Mouse (Mus musculus) heart, embryonic 13.5 days (tissue): ENCODE measurements around the gene Fam222b. TPM values are rescaled to one million over a fixed set of nuclear protein-coding genes. Genes with fewer than 3 reads are reported as not detected.

Experiments
- ATAC-seq: fragments of 200-750 bp; cut with Nextera tagmentation; 2 replicates; pipeline ENCODE4 v1.8.0; 2017; ENCODE audit warnings: moderate TSS enrichment; ENCODE audit not compliant: insufficient number of reproducible peaks, low FRiP score, low TSS enrichment; ENCODE audit errors: extremely low read depth
- H3K27ac ChIP-seq: fragments of 300-500 bp; sonication (generic); replicated peaks from 2 replicates; pipeline ENCODE4 v1.5.1; 2015; ENCODE audit warnings: moderate library complexity, mild to moderate bottlenecking, inconsistent platforms
- H3K27me3 ChIP-seq: fragments of 300-500 bp; sonication (generic); replicated peaks from 2 replicates; pipeline ENCODE4 v1.6.1; 2015; ENCODE audit warnings: mild to moderate bottlenecking, inconsistent platforms
- H3K36me3 ChIP-seq: fragments of 300-500 bp; sonication (generic); 2 replicates; pipeline ENCODE4 v1.6.1; 2015; ENCODE audit warnings: mild to moderate bottlenecking, inconsistent platforms
- H3K4me1 ChIP-seq: fragments of 300-500 bp; sonication (generic); 2 replicates; pipeline ENCODE4 v1.6.1; 2015; ENCODE audit warnings: inconsistent platforms
- H3K4me2 ChIP-seq: fragments of 300-500 bp; sonication (generic); 2 replicates; pipeline ENCODE4 v1.6.1; 2015; ENCODE audit warnings: inconsistent platforms, mild to moderate bottlenecking, moderate library complexity
- H3K4me3 ChIP-seq: fragments of 300-500 bp; sonication (generic); 2 replicates; pipeline ENCODE4 v1.5.1; 2015; ENCODE audit warnings: moderate library complexity, mild to moderate bottlenecking, inconsistent platforms
- H3K9ac ChIP-seq: fragments of 300-500 bp; sonication (generic); 2 replicates; pipeline ENCODE4 v1.6.1; 2015; ENCODE audit warnings: inconsistent platforms, mild to moderate bottlenecking, moderate library complexity
- H3K9me3 ChIP-seq: fragments of 300-500 bp; sonication (generic); 2 replicates; pipeline ENCODE4 v1.6.1; 2016; ENCODE audit warnings: inconsistent platforms
- WGBS: fragments of 180-500 bp; shearing (Covaris S2); methylation state at CpG from one replicate; pipeline ENCODE4 v1.1.7; 2015; ENCODE audit warnings: mixed read lengths; 5-methylcytosine and 5-hydroxymethylcytosine counted together
- polyA plus RNA-seq: library from polyadenylated mRNA; unstranded; fragments of >200 nt; fragmentation: Nextera tagmentation; extraction: Ambion mirVana; gene quantifications from 2 replicates; pipeline ENCODE4 v1.2.1, GENCODE M21; 2015

Gene Fam222b
- polyA plus RNA-seq, 1 experiment from 2014 or later: 16.5 TPM

DNA sequence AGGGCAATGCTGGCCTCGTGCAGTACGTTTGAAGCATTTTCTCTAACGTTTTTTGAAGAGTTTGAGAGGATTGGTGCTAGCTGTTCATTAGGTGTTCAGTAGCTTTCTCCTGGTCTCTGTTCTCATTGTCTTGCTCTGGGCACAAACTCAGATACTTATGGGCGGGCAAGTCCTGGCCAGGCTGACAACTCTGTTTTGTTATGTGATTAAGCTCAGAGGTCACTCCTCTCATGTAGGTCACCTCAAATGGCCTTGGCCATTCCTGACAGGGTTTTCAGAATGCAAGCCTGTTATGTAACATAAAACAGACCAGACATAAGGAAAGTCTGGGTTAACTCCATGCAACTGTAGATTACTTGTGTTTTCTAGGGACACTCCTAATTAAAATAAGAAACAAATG, 43.1 kb downstream of the Fam222b start:
- Histone ChIP-seq H3K4me3 (no peak overlapping the region), H3K4me2 (no peak overlapping the region), H3K27me3 (no peaks in the 10 kb centered on the region), H3K9ac (no peak overlapping the region), H3K9me3 (no peaks in the 10 kb centered on the region), H3K4me1 (peaks cover 71% of the 10 kb centered on the region), H3K27ac (peak overlapping the region; percentile 46), H3K36me3 (no peaks in the 10 kb centered on the region)
- 61% methylated on average over 4 of the region's 4 CpGs for WGBS
- no peak for ATAC-seq

DNA sequence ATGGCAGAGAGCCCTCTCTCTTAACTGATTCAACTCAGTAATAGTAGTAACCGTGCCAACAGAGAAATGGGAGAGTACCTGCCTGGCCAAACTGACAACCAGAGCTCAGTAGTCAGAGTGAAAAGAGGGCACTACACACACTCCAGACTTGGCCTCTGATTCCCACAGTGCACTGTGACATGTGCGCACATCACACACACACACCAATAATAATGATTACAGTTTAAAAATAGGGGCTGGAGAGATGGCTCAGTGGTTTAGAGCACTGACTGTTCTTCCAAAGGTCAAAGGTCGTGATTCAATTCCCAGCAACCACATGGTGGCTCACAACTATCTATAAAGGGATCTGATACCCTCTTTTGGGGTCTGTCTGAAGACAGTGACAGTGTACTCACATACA, 43.6 kb downstream of the Fam222b start:
- no peak overlapping the region for H3K9ac ChIP-seq
- peak overlapping the region; percentile 46 for H3K27ac ChIP-seq
- no peak overlapping the region for H3K4me3 ChIP-seq
- no peak for ATAC-seq
- no peaks in the 10 kb centered on the region for H3K9me3 ChIP-seq
- peaks cover 3% of the 10 kb centered on the region for H3K36me3 ChIP-seq
- 67% methylated on average over 3 of the region's 3 CpGs for WGBS
- H3K4me2 ChIP-seq: no peak overlapping the region
- no peaks in the 10 kb centered on the region for H3K27me3 ChIP-seq
- peaks cover 66% of the 10 kb centered on the region for H3K4me1 ChIP-seq

DNA sequence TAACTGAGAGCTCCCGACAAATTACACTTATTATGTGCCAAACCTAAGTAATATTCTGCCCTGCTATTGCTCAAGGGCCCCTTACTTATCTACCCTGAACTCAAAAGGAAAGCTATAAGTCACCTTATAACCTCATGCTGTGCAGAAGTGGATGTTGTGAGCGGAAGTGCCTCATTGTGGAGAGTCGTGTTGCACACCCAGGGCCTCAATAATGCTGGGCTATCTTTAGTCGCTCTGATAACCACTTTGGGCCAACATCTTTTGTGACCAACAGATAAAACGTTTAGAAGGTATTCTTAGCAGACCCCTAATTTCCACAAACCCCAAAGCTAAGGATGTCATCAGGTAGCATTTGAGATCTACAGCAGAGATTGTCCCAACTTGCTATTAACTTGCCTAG, 46.2 kb downstream of the Fam222b start:
- Histone ChIP-seq H3K27ac (peak overlapping the region; percentile 22; the same call in 1 of the 2 replicates), H3K4me2 (peak overlapping the region; percentile 10; the same call in 1 of the 2 replicates), H3K9ac (no peak overlapping the region), H3K9me3 (no peaks in the 10 kb centered on the region), H3K4me1 (peaks cover 51% of the 10 kb centered on the region), H3K4me3 (no peak overlapping the region), H3K36me3 (peaks cover 28% of the 10 kb centered on the region), H3K27me3 (no peaks in the 10 kb centered on the region)
- no peak for ATAC-seq
- 32% methylated on average over 5 of the region's 5 CpGs for WGBS

DNA sequence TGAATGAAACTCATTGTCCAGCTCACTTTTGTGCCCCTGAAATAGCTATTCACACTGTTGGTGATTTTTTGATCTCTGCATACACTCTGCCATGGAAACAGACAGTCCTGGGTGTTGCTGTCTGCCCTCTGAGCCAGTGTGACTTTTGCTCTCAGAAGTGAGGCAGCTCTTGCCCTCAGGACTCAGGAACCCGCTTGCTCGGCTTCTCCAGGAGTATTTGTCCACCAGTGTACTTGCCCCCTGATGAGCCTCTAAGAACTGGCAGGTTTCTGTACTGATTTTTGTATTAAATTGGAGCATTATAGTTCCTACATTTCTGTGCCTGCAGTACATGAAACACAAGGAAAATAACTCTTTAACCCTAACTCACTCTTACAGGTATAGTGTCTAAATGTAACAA, 49.1 kb downstream of the Fam222b start:
- no peaks in the 10 kb centered on the region for H3K27me3 ChIP-seq
- H3K4me1 ChIP-seq: peaks cover 30% of the 10 kb centered on the region
- no peak overlapping the region for H3K27ac ChIP-seq
- 86% methylated on average over 2 of the region's 2 CpGs for WGBS
- H3K36me3 ChIP-seq: peaks cover 55% of the 10 kb centered on the region
- no peak overlapping the region for H3K4me2 ChIP-seq
- ATAC-seq: no peak
- no peaks in the 10 kb centered on the region for H3K9me3 ChIP-seq
- H3K4me3 ChIP-seq: no peak overlapping the region
- no peak overlapping the region for H3K9ac ChIP-seq

GRCm38 (mm10) chr11:78146168-78146567, 51.7 kb downstream of the Fam222b start:
- no peak overlapping the region for H3K27ac ChIP-seq
- peaks cover 81% of the 10 kb centered on the region for H3K36me3 ChIP-seq
- no peaks in the 10 kb centered on the region for H3K27me3 ChIP-seq
- ATAC-seq: no peak
- no peaks in the 10 kb centered on the region for H3K9me3 ChIP-seq
- 80% methylated on average over 5 of the region's 5 CpGs for WGBS
- H3K4me1 ChIP-seq: peaks cover 13% of the 10 kb centered on the region
- H3K4me3 ChIP-seq: no peak overlapping the region
- no peak overlapping the region for H3K4me2 ChIP-seq
- no peak overlapping the region for H3K9ac ChIP-seq

DNA sequence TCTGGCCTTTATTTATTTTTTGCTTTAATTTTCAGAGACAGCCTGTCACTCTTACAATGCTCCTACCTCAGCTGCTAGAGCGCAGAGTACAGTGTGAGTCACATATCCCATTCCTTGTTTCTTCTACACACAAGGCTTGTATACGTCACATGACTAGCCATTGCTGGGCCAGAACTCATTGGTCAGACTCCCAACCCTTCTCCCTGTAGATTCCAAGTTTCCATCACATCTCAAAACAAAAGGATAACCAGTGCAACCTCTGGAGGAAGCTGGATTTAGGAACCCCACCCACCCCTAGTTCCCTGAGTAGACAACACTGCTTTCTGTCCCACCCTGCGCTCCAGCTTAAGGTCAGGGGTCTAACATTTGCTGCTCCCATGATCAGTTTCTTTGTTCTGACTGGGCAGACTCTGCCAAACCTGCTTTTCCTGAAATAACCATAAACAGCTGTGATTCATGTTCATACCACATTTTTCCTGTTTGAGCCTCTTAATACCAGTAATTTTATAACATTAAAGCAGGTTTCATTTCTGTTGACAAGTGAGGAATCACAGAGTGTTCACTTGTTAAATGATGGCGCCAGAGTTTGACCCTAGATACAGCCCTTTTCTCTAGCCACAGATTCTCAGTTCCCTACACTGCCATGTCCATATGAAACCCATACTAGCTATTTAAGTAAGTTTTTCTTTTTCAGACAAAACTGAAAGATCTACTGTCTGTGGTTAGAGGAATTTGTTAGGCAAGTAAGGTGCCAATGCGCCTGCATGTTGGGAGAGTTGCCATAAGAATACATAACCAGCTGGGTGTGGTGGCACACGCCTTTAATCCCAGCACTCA, 52.5 kb downstream of the Fam222b start:
- Histone ChIP-seq H3K27me3 (no peaks in the 10 kb centered on the region), H3K27ac (no peak overlapping the region), H3K9ac (no peak overlapping the region), H3K9me3 (no peaks in the 10 kb centered on the region), H3K36me3 (peaks cover 88% of the 10 kb centered on the region), H3K4me3 (no peak overlapping the region), H3K4me2 (no peak overlapping the region), H3K4me1 (peaks cover 5% of the 10 kb centered on the region)
- no peak for ATAC-seq
- WGBS: 93% methylated on average over 6 of the region's 6 CpGs

GRCm38 (mm10) chr11:78151161-78151560, 56.7 kb downstream of the Fam222b start:
- no peak for ATAC-seq
- Histone ChIP-seq H3K36me3 (peaks cover 98% of the 10 kb centered on the region), H3K4me2 (no peak overlapping the region), H3K4me3 (no peak overlapping the region), H3K4me1 (peaks cover 12% of the 10 kb centered on the region; the same call in 1 of the 2 replicates), H3K9ac (no peak overlapping the region), H3K9me3 (no peaks in the 10 kb centered on the region), H3K27me3 (no peaks in the 10 kb centered on the region), H3K27ac (no peak overlapping the region)
- WGBS: 37% methylated on average over 1 of the region's 1 CpGs

DNA sequence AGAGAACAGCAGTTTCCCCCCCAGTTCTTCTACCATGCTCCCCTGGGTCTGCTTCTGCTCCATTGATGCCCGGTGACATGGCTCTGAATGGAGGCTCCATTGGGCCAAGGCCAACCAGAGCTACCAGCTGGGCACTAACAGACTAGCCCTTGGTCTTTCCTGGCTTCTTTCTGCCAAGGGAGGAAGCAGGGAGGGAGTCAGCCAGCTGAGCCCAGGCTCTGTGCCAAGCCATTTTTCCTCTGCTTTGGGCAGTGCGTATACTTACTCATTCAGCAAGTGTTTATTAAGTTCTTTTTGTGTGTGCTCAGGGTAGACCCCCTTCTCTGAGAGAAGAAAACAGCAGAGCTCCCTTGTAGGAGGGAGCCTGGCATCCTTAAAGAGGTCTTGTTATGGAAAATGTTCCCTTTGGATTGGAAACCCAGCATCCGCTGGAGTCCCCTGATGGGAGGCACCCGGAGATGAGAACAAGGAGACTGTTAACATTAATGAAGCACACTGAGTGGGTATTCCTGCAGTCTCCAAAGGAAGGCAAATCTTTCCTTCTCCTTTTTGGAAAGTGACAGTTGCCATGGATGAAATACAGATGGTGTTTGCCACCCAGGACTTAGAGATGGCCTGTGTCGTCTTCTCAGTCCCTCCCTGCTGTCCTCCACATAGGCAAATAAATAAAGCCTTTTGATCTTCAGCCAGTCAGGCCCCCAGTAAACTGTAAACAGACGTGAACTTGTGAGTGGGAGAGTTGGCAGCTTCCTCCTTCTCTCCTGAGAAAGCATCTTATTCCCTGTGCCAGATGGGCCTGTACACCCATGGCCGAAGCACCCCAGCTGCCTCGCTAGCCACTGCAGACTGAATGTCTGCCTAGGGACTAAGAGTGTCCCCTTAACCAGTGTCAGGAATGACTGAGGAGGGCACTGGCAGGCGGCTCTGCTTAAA, 58.1 kb downstream of the Fam222b start:
- no peak for ATAC-seq

GRCm38 (mm10) chr11:78153778-78154177, 59.3 kb downstream of the Fam222b start:
- H3K27ac ChIP-seq: no peak overlapping the region
- H3K4me2 ChIP-seq: no peak overlapping the region
- H3K36me3 ChIP-seq: peaks cover 100% of the 10 kb centered on the region
- peaks cover 12% of the 10 kb centered on the region for H3K4me1 ChIP-seq
- no peak overlapping the region for H3K4me3 ChIP-seq
- no peaks in the 10 kb centered on the region for H3K9me3 ChIP-seq
- no peaks in the 10 kb centered on the region for H3K27me3 ChIP-seq
- WGBS: 88% methylated on average over 13 of the region's 13 CpGs
- H3K9ac ChIP-seq: no peak overlapping the region
- ATAC-seq: no peak

More for the DNA sequence above, 58.1 kb downstream of the Fam222b start:
- no peak overlapping the region for H3K4me2 ChIP-seq
- H3K4me1 ChIP-seq: peaks cover 12% of the 10 kb centered on the region; the same call in 1 of the 2 replicates
- no peaks in the 10 kb centered on the region for H3K9me3 ChIP-seq
- peaks cover 99% of the 10 kb centered on the region for H3K36me3 ChIP-seq
- H3K27me3 ChIP-seq: no peaks in the 10 kb centered on the region
- 67% methylated on average over 9 of the region's 9 CpGs for WGBS
- H3K9ac ChIP-seq: no peak overlapping the region; the same call in 1 of the 2 replicates
- no peak overlapping the region for H3K4me3 ChIP-seq
- H3K27ac ChIP-seq: peak overlapping the region; percentile 26

GRCm38 (mm10) chr11:78155674-78156073, 61.2 kb downstream of the Fam222b start:
- Histone ChIP-seq H3K27me3 (no peaks in the 10 kb centered on the region), H3K27ac (no peak overlapping the region), H3K4me1 (peaks cover 17% of the 10 kb centered on the region), H3K9ac (no peak overlapping the region), H3K36me3 (peaks cover 100% of the 10 kb centered on the region), H3K9me3 (no peaks in the 10 kb centered on the region), H3K4me3 (no peak overlapping the region), H3K4me2 (no peak overlapping the region)
- 88% methylated on average over 5 of the region's 5 CpGs for WGBS
- no peak for ATAC-seq

DNA sequence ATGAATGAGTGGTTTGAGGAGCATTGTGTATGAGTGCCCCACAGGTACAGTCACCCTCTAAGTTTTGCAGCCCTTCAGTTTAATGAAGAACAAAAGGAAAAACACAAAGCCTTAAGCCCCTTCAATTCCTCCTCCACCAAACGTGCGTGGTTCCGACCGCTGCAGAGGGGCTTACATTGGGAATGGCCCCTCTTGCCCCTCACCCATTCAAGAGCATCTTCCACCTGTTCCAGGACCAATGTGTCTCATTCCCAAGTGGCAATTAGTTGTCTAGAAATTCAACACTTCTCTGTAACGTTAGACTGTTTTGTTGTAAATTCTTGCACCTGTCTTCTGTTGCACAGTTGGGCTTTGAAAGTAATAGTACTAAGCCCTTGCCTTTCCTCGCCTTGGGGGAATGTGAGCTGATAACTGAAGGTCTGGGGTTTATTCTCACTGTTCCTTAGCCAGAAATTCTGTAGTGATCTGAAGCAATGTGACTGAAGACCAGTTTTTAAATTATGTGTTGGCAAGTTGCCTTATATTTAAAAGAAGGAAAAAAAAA, 61.8 kb downstream of the Fam222b start:
- Histone ChIP-seq H3K27me3 (no peaks in the 10 kb centered on the region), H3K27ac (no peak overlapping the region), H3K4me3 (no peak overlapping the region), H3K36me3 (peaks cover 100% of the 10 kb centered on the region), H3K4me1 (peaks cover 17% of the 10 kb centered on the region), H3K9ac (no peak overlapping the region), H3K9me3 (no peaks in the 10 kb centered on the region), H3K4me2 (no peak overlapping the region)
- WGBS: 72% methylated on average over 6 of the region's 6 CpGs
- ATAC-seq: no peak
